Mouse (Mus musculus): ENCODE measurements around the gene Esp8.

DNA sequence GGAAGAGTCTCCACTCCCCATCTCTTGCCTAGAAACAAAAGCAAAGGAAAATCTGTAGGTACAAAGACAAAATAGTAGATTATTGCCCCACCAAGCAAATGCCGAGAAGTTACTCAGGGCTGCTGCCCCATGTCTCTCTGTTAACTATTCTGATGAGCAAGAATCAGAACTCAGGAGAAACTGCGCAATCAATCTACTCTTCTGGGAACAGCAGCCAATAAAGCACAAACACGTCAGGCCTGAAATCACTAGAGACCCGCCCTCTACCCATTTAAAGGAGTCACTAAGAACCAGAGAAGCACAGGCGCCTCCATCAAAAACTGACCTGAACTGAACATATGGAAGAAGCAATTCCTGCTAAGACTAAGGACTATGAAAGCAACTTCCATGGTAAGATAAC lies 41.4 kb downstream of the Esp8 start, which contains the start of gene Esp6:
- TF ChIP-seq CTCF (IDR thresholded peaks at IDR 0.05; ENCODE audit: extremely low read depth, insufficient read depth, low read length), result no peak
- TF ChIP-seq POLR2A (IDR thresholded peaks at IDR 0.05; ENCODE audit: extremely low read depth, insufficient read depth, low read length), result no peak
